Mouse (Mus musculus) E14TG2a.4 (cell line): ENCODE measurements around the gene Txnl4b.

Experiments used
- H3K27me3 ChIP-seq: 2 replicates; pipeline ENCODE4 v1.6.1; 2014; ENCODE audit warnings: low read length, control low read depth; ENCODE audit not compliant: insufficient read depth
- H3K36me3 ChIP-seq: 2 replicates; pipeline ENCODE4 v1.6.1; 2014; ENCODE audit warnings: low read length, control low read depth; ENCODE audit not compliant: insufficient read depth
- H3K4me1 ChIP-seq: replicated peaks from 2 replicates; pipeline ENCODE4 v1.6.1; 2014; ENCODE audit warnings: low read depth, low read length, control low read depth
- H3K4me3 ChIP-seq: replicated peaks from 2 replicates; pipeline ENCODE4 v1.5.1; 2014; ENCODE audit warnings: mild to moderate bottlenecking, low read length
- H3K9me3 ChIP-seq: 2 replicates; pipeline ENCODE4 v1.6.1; 2014; ENCODE audit warnings: low read length, control low read depth
- CTCF ChIP-seq: conservative IDR thresholded peaks from 2 replicates; pipeline ENCODE4 v1.5.1; 2014; ENCODE audit warnings: low read length
- NANOG ChIP-seq: IDR thresholded peaks from 2 replicates; pipeline ENCODE4 v1.6.1; 2014; ENCODE audit warnings: borderline replicate concordance, low read length, mixed read lengths
- POU5F1 ChIP-seq: IDR thresholded peaks from 2 replicates; pipeline ENCODE4 v1.6.1; 2014; ENCODE audit warnings: low read length, borderline replicate concordance

Gene Txnl4b

DNA sequence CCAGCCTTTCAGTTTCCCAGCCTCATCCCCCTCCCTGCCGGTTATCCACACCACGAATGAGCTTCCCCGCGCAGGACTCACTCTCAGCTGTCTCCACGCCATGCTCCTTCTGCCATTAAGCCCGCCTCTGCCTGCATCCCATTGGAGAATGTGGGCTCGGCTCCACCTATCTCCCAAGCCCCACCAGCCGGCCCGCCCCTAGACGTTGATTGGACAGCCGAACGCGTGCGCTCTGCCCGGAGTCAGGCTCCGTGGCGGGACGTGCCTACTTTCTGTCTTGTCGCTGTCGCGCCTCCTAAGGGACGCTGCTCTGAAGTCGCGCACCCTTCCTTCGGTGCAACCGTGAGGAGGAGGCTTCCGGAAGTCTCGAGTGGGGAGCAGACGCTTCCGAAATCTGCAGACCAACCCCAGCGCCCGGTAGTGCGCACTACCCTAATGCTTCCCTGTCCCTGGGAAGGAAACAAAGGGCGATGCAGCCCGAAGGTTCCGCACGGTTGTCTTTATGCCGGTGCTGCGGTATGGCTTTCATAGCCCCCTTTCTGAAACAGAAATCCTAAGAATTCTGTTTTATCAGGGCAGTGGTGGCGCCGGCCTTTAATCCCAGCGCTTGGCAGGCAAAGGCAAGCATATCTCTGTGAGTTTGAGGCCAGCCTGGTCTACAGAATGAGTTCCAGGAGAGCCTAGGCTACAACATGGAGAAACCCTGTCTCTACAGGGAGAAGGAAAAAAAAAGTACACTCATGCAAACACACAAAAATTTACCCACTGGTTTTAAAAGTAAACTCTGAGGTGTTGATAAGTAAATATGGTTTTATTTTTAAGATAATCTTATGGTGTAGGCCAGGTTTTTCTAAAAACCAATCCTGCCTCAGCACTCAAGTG is 42.8 kb downstream of the Txnl4b start, which contains the start of gene Dhodh:
TSS of gene Dhodh (minus strand) at position 403 of the 882 bp plus-strand sequence.
- Histone ChIP-seq H3K4me1 (peaks cover 17% of the 10 kb centered on the region), H3K9me3 (no peaks in the 10 kb centered on the region), H3K4me3 (peak within 1 kb of the TSS; percentile 92), H3K36me3 (peaks cover 30% of the 10 kb centered on the region), H3K27me3 (no peaks in the 10 kb centered on the region)
- TF ChIP-seq NANOG (no peak), POU5F1 (no peak), CTCF (no peak)

GRCm38 (mm10) chr8:109609153-109609502 is 43.4 kb downstream of the Txnl4b start:
- Histone ChIP-seq H3K4me1 (peaks cover 19% of the 10 kb centered on the region), H3K4me3 (peak overlapping the region; percentile 92), H3K9me3 (no peaks in the 10 kb centered on the region), H3K36me3 (peaks cover 24% of the 10 kb centered on the region), H3K27me3 (0 out of 2 replicates have a peak, but pooled peaks cover 2% of the 10 kb centered on the region)
- TF ChIP-seq NANOG = no peak
- TF ChIP-seq POU5F1 = no peak
- TF ChIP-seq CTCF = no peak

DNA sequence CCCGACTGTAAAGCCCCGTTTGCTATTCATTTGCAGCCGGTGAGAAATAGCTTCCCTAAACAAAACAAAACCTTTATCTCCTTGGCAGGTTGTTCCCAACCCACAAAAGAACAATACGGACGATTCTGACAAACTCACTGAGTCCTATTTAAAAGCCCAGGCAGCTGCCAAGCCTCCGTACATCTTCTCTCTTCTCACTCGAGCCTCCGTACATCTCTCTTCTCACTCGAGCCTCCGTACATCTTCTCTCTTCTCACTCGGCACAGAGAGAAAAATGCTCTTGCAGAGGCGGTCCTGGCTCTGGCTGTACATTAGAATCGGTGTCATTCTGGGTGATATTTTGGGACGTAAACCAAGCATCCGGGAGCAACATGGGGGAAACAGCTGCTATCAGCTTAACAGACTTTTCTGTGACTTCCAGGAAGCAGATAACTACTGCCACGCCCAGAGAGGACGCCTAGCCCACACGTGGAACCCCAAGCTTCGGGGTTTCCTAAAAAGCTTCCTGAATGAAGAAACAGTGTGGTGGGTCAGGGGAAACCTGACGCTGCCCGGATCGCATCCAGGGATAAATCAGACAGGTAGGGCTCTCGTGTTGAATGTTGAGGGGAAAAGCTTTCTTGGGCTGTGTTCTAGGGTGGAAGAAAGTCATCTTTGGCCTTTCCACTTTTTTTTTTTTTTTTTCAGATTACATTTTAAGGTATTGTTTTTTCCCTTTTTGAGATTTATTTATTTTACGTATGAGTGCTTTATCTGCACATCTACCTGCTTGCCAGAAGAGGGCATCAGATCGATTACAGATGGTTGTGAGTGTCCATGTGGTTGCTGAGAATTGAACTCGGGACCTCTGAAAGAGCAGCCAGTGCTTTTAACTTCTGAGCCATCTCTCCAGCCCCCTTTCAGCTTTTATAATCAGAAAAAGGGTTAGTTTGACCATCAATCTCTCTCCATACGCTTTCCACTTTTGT is 48.8 kb downstream of the Txnl4b start, which contains the start of gene Pkd1l3:
TSS of gene Pkd1l3 (plus strand) at position 275 of the 968 bp plus-strand sequence.
- peaks cover 9% of the 10 kb centered on the region for H3K4me1 ChIP-seq
- TF ChIP-seq NANOG (no peak), POU5F1 (no peak), CTCF (peak; percentile 37)
- H3K9me3 ChIP-seq = peaks cover 2% of the 10 kb centered on the region; the same call in 1 of the 2 replicates
- no peaks in the 10 kb centered on the region for H3K36me3 ChIP-seq
- H3K4me3 ChIP-seq = peak within 1 kb of the TSS; percentile 60
- H3K27me3 ChIP-seq = 0 out of 2 replicates have a peak, but pooled peaks cover 7% of the 10 kb centered on the region

DNA sequence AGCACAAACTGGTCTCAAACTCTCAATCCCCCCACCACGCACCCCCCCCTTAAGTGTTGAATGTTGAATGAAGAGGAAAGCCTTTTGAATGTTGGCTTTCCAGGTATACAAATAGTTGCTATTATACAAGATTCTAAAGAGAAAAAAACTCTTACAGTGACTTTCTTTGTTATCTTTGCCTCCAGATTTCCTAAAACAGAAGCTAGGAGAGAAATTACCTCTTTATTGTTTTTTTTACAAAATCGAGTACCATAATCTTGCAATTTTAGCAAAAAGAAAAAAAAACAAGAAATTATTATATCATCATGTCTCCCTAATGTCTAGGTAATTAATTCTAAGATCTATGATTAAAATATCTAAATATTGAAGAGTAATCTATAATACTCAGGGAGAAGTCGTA is 49.9 kb downstream of the Txnl4b start:
- peaks cover 8% of the 10 kb centered on the region for H3K4me1 ChIP-seq
- H3K4me3 ChIP-seq = no peak overlapping the region
- TF ChIP-seq CTCF (no peak), NANOG (no peak), POU5F1 (no peak)
- H3K36me3 ChIP-seq = no peaks in the 10 kb centered on the region
- peaks cover 4% of the 10 kb centered on the region; the same call in 1 of the 2 replicates for H3K9me3 ChIP-seq
- 0 out of 2 replicates have a peak, but pooled peaks cover 7% of the 10 kb centered on the region for H3K27me3 ChIP-seq
